Mouse (Mus musculus) megakaryocyte, adult 5-6 weeks (primary cell): ENCODE data around the gene A730061H03Rik. TPM values are rescaled to one million over a fixed set of nuclear protein-coding genes. Genes with fewer than 3 reads are reported as not detected.

Experiments
- ATAC-seq: 2 replicates; pipeline ENCODE4 v1.8.0; 2016; ENCODE audit warnings: mild to moderate bottlenecking, inconsistent platforms; ENCODE audit not compliant: poor library complexity, severe bottlenecking
- total RNA-seq, 2 experiments: library from RNA; stranded (forward) in 1 of 2; stranded (reverse) in 1 of 2; fragments of 153-499, 151-499 nt in 1 of 2; fragments of 221-1000, 200-1000 nt in 1 of 2; gene quantifications; 2 replicates each; pipeline versions ENCODE4 v1.2.3 to v1.2.4; 2015 to 2017

The A730061H03Rik gene
- total RNA-seq, 2 experiments from 2014 or later: 2.1 to 2.6 TPM

- no peak for ATAC-seq
Observed at GRCm38 (mm10) chr14:55581981-55582681, 21.9 kb upstream of the A730061H03Rik start.

GRCm38 (mm10) chr14:55580731-55581130 is 20.5 kb upstream of the A730061H03Rik start:
- ATAC-seq: no peak

GRCm38 (mm10) chr14:55579511-55580496 is 19.6 kb upstream of the A730061H03Rik start:
- no peak for ATAC-seq

- ATAC-seq: peak; percentile 14
Observed at GRCm38 (mm10) chr14:55578668-55579269, 18.6 kb upstream of the A730061H03Rik start.

- ATAC-seq: peak; percentile 91
Observed at GRCm38 (mm10) chr14:55577871-55578667, 17.9 kb upstream of the A730061H03Rik start, which contains the start of gene Psme1. Gene Psme1 (plus strand): TSS chr14:55578123.

GRCm38 (mm10) chr14:55576376-55576775 is 16.2 kb upstream of the A730061H03Rik start:
- peak; percentile 55 for ATAC-seq

- ATAC-seq: no peak
Observed at GRCm38 (mm10) chr14:55575711-55576110, 15.5 kb upstream of the A730061H03Rik start.

- no peak for ATAC-seq
Observed at GRCm38 (mm10) chr14:55575302-55575701, 15.1 kb upstream of the A730061H03Rik start, which contains the start of gene Fitm1. Gene Fitm1 (plus strand): TSS chr14:55575617.

- ATAC-seq: no peak
Observed at GRCm38 (mm10) chr14:55571760-55572159, 11.6 kb upstream of the A730061H03Rik start.

- ATAC-seq: no peak
Observed at GRCm38 (mm10) chr14:55570588-55570987, 10.4 kb upstream of the A730061H03Rik start.

GRCm38 (mm10) chr14:55567496-55567895 is 7.3 kb upstream of the A730061H03Rik start:
- no peak for ATAC-seq

- no peak for ATAC-seq
Observed at GRCm38 (mm10) chr14:55565748-55566147, 5.5 kb upstream of the A730061H03Rik start.

GRCm38 (mm10) chr14:55563249-55563648 is 3.0 kb upstream of the A730061H03Rik start:
- ATAC-seq: no peak

- no peak for ATAC-seq
Observed at GRCm38 (mm10) chr14:55561860-55562259, 1.7 kb upstream of the A730061H03Rik start.

- peak; percentile 59 for ATAC-seq
Observed at GRCm38 (mm10) chr14:55559799-55560201, 406 bp downstream of the A730061H03Rik start, which contains the start of gene Dcaf11. Gene Dcaf11 (plus strand): TSS chr14:55560006.

GRCm38 (mm10) chr14:55558740-55559448 is 1.3 kb downstream of the A730061H03Rik start:
- no peak for ATAC-seq

GRCm38 (mm10) chr14:55557587-55557986 is 2.6 kb downstream of the A730061H03Rik start:
- no peak for ATAC-seq

GRCm38 (mm10) chr14:55557003-55557402 is 3.2 kb downstream of the A730061H03Rik start:
- peak; percentile 39 for ATAC-seq

GRCm38 (mm10) chr14:55555788-55556187 is 4.4 kb downstream of the A730061H03Rik start:
- no peak for ATAC-seq
